Mouse (Mus musculus): Measurements from ENCODE around the gene Ntrk3. TPM values are rescaled to one million over a fixed set of nuclear protein-coding genes. Genes with fewer than 3 reads are reported as not detected.

Gene Ntrk3
- total RNA-seq, 2 experiments from 2014 or later: 226 to 238 TPM

GRCm38 (mm10) chr7:78656181-78656580, 81.6 kb downstream of the Ntrk3 start:
- H3K4me3 ChIP-seq: no peak overlapping the region
- TF ChIP-seq CTCF (conservative IDR thresholded peaks at IDR 0.05): no peak
- DNase-seq (ENCODE audit: low spot score in 2 of 2): no peak
- no peak overlapping the region for H3K27ac ChIP-seq

GRCm38 (mm10) chr7:78653686-78654085, 84.1 kb downstream of the Ntrk3 start:
- no peak overlapping the region for H3K27ac ChIP-seq
- no peak overlapping the region for H3K4me3 ChIP-seq
- TF ChIP-seq CTCF (conservative IDR thresholded peaks at IDR 0.05): peak; percentile 50
- no peak for DNase-seq (ENCODE audit: low spot score in 2 of 2)

DNA sequence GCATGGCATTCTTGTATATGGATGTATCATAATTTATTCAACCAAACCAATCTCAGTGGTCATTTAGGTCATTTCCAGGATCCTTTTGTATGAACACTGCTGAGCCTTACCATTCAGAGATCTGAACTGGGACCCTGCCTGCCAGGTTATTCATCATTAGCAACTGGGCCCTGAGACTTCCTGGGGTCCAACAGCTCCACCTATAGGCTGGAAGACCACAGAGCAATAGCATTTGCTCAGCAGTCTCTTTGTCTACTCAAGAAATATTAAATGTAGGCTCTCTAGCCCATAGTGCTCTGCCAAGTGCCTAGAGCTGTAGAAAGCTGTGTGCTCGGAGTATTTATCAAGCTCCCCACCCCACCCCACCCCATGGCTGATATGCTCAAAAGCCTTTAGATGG, 85.5 kb downstream of the Ntrk3 start:
- no peak for DNase-seq (ENCODE audit: low spot score in 2 of 2)
- TF ChIP-seq CTCF (conservative IDR thresholded peaks at IDR 0.05): peak; percentile 56
- no peak overlapping the region for H3K4me3 ChIP-seq
- H3K27ac ChIP-seq: no peak overlapping the region

GRCm38 (mm10) chr7:78651540-78651939, 86.3 kb downstream of the Ntrk3 start:
- H3K4me3 ChIP-seq: no peak overlapping the region
- no peak for TF ChIP-seq CTCF (conservative IDR thresholded peaks at IDR 0.05)
- no peak for DNase-seq (ENCODE audit: low spot score in 2 of 2)
- H3K27ac ChIP-seq: no peak overlapping the region

DNA sequence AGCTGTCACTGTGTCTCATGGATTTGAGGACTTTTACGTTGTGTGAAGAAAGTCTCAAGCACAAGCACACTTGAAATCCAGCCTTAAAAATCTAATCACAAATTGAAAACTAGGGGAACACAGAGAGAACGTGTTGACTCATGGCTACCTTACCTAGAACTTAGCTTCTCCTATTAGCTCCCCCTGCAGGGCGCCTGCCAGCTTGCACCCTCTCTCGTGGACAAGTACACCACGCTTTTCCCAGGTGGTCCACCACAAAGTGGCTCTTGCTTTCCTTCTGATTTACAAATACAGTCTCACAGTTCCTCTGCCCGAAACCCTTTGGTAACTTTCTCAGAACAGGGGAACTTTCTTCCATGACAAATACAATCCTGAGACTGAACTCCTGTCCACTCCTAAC, 94.1 kb downstream of the Ntrk3 start:
- no peak overlapping the region for H3K4me3 ChIP-seq
- no peak for DNase-seq (ENCODE audit: low spot score in 2 of 2)
- TF ChIP-seq CTCF (conservative IDR thresholded peaks at IDR 0.05): peak; percentile 73
- H3K27ac ChIP-seq: no peak overlapping the region

DNA sequence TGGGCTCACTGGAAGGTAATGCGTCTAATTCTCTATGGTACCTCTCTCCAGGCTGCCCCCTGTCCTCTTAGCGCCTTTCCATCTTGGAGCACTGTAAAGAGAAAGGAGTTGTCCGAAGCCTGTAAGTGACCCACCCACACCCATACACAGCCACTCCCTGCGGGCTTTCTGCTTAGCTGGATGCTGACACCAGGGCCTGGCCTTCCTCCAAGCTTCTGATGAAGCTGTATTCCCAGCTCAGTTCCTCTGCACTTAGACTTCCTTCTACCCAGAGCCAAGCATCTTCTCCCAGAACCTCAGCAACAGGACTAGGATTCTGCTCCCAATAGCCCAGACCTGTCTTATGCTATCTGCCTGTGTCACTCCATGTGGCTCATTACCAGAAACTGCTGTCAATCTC, 114.1 kb downstream of the Ntrk3 start:
- no peak for TF ChIP-seq CTCF (conservative IDR thresholded peaks at IDR 0.05)
- H3K27ac ChIP-seq: no peak overlapping the region
- H3K4me3 ChIP-seq: no peak overlapping the region
- no peak for DNase-seq (ENCODE audit: low spot score in 2 of 2)

GRCm38 (mm10) chr7:78621115-78621514, 116.7 kb downstream of the Ntrk3 start:
- Histone ChIP-seq H3K4me3 (no peak overlapping the region), H3K27ac (no peak overlapping the region)
- no peak for TF ChIP-seq CTCF (conservative IDR thresholded peaks at IDR 0.05)
- no peak for DNase-seq (ENCODE audit: low spot score in 2 of 2)

DNA sequence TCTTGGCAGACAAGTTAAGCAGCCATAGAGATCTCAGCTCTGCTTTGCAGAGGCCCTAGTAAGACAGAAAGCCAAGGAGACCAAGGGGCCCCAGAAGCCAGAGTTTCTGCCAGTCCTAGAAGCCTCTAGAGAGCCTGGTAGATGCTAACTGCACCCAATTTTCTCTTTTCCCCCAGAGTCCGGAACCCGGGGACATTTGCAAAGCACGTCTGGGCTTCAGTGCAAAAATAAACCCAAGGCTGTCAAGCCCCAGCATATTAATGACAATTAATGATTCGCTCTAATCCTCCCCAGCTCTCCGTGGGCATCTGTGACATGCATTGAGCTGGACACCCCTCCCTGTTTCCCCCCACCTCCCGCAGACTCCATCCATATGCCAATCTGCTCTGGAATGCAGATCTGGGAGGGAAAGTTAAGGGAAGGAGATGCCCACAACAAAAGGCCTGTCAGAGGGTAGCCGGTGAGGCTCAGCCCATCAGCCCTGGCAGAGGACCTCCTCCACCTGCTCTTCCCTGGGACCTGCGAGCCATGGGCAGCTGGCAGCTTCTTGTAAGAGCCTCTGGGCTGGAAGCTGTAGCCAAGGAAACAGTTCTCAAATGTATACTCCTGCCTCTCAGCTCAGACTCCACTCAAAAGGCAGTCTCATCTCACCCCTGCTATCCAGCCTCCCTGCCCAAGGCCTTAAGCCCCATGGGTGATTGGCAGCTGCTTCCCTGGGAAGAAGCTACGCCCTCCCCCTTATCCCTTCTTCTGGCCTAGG, 117.8 kb downstream of the Ntrk3 start:
- Histone ChIP-seq H3K4me3 (no peak overlapping the region), H3K27ac (no peak overlapping the region)
- TF ChIP-seq CTCF (conservative IDR thresholded peaks at IDR 0.05): no peak

DNA sequence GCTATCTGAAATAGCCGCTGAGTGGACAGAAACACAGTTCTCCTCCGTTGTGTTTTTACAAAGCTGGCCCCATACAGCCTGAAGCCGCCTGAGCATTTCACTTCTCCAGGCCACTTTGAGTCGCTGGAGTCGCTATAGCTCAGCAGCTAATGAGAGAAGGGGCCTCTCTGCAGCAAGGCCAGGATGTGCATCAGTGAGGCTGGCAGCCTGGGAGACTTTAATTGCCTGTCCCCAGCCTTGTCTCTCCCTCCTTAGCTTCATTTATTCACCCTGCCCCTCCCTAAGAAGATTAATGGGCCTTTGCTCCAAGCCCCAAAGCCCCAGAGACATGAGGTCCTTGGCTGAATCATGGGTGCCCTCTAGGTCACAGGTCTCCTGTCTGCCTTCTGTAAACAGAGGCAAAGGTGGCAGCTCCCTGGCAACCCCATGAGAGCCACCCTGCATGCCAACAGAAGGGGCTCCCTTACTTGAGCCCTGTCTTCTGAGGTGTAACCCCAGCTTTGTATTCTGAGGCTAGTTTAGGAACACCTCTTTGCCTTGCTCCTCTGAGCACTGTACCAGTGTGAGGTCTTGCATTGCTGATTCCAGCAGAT, 132.2 kb downstream of the Ntrk3 start:
- no peak for TF ChIP-seq CTCF (conservative IDR thresholded peaks at IDR 0.05)
- no peak for DNase-seq (ENCODE audit: low spot score in 2 of 2)
- no peak overlapping the region for H3K27ac ChIP-seq
- no peak overlapping the region for H3K4me3 ChIP-seq

More for the DNA sequence above, 117.8 kb downstream of the Ntrk3 start:
- no peak for DNase-seq (ENCODE audit: low spot score in 2 of 2)

DNA sequence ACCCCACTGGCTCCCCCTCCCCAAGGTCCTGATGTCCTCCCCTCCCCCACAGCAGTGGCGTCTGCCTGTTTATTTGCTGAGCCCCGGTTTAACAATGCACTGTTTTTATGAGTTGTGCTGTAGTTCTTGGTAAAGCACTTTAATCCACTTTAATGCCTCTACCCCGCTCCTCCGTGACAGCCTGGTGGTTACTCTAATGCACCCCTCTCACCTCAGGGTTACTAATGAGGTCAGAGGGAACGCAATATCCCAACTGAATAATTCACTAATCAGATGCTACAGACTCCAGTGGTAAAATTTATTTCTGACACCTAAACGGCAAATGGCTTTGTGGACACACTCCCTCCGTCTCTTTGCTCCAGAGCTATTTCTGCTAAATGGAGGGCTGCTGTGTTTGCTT, 133.9 kb downstream of the Ntrk3 start:
- no peak for TF ChIP-seq CTCF (conservative IDR thresholded peaks at IDR 0.05)

DNA sequence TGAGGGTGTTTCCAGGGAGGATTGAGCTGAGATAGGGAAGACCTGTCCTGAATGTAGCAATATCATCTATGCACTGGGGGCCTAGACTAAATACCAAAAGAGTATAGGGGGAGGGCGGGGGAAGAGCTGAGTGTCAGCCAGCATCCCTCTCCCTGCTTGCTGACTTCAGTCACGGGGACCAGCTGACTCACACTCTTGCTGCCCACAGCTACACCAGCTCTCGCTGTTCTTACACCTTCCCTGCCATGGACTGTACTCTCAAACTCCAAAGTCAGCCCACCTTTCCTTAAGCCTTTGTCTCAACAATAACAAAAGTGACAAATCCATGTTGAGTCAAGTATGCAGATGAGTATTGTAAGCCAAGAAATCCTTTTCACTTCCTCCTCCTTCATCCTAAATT, 136.0 kb downstream of the Ntrk3 start:
- no peak for TF ChIP-seq CTCF (conservative IDR thresholded peaks at IDR 0.05)
- H3K27ac ChIP-seq: no peak overlapping the region
- no peak for DNase-seq (ENCODE audit: low spot score in 2 of 2)
- no peak overlapping the region for H3K4me3 ChIP-seq

More for the DNA sequence above, 133.9 kb downstream of the Ntrk3 start:
- no peak for DNase-seq (ENCODE audit: low spot score in 2 of 2)
- no peak overlapping the region for H3K4me3 ChIP-seq
- H3K27ac ChIP-seq: no peak overlapping the region

DNA sequence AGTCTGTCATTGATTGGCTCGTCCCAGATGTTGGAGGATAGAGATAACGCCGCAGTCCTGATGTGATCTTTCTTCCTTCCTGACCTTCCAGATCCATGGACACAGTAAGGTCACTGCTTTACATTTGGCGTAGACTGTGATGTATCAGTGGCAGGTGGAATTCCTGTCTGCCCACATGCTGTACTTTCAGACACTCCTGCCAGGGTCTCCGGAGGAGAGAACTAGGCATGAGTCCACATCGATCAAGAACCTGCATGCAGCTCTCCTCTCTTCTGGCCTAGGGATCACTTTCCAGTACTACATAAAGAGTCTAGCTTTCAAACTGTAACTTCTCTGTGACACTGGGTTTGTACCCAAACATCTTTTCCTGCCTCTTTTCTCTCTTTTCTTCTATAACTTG, 136.9 kb downstream of the Ntrk3 start:
- Histone ChIP-seq H3K4me3 (no peak overlapping the region), H3K27ac (no peak overlapping the region)
- no peak for TF ChIP-seq CTCF (conservative IDR thresholded peaks at IDR 0.05)
- no peak for DNase-seq (ENCODE audit: low spot score in 2 of 2)

DNA sequence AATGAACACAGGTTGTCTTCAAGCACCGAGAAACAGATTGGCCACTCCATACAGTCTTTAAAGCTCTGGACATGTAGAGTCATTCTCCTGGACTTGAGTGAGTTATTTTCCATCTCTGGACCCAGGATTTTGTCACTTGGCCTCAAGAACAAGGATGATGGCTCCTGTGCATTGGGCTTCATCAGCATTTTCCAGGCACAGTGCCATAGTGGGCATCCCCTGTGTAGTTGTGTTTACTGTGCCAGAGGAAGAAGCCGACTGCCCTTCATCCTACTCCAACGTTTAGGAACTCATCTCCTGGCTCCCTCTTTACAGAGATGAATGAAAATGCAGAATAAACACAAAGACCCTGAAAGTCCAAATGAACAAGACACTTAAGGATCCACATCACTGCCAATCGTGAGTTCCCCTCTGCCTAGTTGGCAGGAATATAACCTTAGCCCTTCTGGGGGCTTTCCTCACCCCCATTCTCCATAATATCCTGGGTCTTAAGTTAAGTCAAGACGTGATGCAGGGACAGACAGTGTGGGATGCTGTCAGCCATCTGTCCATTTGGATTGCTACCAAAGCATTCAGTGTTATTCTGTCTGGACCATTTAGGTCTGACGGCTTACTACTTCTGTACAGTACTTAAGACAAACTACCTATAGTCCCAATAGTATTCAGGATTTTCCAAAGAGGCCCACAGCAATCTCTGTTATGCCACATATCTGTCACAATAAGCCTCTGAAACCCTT, 137.7 kb downstream of the Ntrk3 start:
- no peak for TF ChIP-seq CTCF (conservative IDR thresholded peaks at IDR 0.05)
- Histone ChIP-seq H3K27ac (no peak overlapping the region), H3K4me3 (no peak overlapping the region)
- DNase-seq (ENCODE audit: low spot score in 2 of 2): no peak

All from layer of hippocampus, adult 2 months (tissue).